Mouse (Mus musculus) 3T3-L1 (cell line): ENCODE data around the gene Acbd7.

Source experiments
- DNase-seq: peaks from one replicate; pipeline ENCODE4 v3.0.0-alpha.2; 2015; ENCODE audit warnings: low read depth, low spot score

Acbd7 gene

DNA sequence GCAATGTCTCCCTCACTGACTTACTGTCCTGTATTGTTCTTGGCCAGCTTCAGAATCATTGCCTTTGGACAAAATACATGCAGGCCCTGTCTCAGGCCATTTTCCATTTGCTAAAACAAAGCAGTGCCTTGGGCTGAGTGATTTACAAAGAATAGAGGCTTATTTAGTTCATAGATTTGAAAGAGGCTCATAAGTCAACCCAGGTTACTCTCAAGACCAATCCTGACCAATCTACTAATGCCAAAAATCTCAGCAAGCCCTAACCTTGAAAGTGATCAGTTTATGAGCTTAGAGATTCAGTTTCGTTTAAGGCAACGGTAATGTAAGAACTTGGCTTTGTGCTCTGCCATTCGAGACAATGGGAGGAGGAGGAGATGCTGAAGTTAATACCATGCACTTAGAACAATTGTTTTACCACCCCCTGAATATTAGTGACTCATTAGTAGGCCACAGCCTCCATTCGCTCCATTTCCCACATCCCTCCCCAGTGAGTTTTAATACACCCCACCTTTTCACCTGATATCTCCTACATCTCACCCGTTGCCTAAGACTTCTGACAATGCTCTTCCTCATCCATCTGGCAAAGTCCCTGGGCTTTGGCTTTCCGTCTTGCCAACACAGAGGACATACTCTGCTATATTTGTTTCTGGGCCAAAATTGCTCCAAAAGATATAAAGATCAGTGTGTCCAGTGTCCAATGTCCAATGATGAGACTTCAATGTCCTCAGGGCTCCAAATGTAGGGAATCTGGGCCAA, 51.3 kb downstream of the Acbd7 start:
- no peak for DNase-seq
